Mouse (Mus musculus) lung, postnatal 25 days (tissue): ENCODE measurements around the gene Rif1.
A peak's percentile ranks its signal among the peaks of the same experiment; 100 is the strongest.

ENCODE experiments used
- DNase-seq: peaks from one replicate; pipeline ENCODE4 v3.0.0; 2022; ENCODE audit warnings: low spot score

Gene Rif1

DNA sequence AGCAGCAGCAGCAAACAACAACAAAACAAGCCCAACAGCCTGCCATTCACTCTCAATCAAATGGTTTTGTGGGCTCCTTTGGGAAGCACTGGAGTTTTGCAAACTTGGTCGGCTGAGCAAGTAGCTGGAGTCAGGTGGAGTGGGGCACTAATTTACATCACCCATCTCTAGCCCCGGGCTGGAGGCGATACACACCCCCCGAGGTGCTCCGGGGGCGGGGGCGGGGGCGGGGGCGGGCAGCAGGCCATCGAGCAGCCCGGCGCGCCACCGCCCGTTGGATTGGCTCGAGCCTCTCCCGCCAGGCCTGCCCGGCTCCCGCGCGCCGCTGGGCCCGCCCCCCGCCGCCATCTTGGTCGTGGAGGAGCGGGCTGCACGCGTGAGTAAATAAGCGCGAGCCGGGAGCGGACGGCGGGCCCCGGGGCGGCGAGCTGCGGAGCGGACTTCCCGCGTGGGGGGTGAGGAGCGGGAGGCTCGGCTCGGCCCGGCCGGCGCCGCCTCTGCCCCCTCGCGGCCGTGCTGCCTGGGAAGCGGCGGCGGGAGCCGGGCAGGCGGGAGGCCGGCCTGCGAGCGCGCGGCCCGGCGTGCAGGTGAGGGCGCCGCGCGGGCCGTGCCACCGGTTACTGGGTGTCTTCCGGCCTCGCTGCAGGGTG is at the start of gene Rif1:
Rif1 (plus strand) TSS at position 342 of the 650 bp plus-strand sequence.
- DNase-seq, result peak; percentile 87

DNA sequence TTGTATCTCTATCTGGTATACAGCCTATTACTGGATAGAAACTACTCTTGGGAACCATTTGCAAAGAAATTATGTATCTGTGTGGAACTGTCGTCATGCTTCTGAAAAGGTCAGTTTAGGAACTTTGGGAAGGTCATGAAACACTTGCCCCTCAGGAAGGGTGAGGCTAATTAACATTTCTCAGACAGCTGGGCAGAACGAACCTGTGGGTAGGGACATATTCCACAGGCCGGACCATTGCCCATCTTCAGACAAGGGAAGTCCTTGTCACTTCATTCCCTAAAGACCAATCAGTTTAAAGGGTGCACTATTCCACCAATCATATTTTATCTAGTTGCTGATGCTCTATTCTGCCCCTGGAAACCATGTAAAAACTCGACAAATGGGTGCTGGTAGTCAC is 45.6 kb upstream of the Rif1 start:
- no peak for DNase-seq

DNA sequence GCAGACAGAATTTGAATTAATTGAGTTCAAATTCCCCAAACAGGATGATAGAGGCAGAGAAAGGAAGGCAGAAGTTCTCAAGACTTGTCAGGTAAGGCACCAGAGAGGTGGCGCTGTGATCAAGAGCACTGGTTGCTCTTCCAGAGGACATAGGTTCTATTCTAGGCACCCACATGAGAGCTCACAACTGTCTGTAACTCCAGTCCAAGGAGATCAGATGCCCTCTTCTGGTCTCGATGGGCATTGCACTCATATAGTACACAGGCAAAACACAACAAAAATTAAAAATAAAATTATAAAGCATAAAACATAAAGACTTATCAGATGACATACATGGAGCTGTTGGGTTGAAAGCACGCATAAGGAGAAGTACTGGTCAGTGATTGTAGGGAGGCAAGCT is 43.2 kb upstream of the Rif1 start:
- DNase-seq, result no peak

DNA sequence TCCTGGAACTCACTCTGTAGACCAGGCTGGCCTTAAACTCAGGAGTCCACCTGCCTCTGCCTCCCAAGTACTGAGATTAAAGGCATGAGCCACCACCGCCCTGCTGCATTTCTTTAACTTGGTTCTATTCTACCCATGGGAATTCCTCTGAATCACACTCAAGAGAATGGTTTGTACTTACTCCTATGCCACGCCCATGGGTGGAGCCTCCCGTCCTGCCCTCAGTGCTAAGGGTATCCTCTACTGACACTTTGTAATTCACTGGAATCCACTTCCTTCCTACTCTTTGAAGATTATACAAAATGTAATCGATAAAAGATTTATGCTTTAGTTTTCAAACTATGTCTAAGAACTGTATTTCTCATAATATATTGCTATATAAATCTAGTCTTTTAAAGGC is 41.1 kb upstream of the Rif1 start:
- DNase-seq, result no peak

DNA sequence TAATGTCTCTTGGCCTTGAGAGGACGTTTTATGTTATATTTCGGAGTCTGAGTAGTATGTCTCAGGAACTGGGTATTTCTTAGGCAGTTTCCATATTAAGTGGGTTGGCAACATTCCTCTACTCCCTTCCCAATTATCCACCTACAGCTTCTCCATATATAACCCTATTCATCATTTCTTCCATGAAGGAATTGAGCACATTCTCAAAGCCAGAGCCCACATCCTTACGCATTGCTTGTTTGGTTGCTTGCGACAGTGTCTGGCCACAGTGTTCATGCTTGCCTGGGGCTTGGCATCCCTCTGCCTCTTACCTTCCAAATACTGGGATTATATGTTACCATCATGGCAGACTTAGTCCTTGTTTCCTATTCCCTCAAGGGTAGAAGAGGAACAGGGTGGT is 38.0 kb upstream of the Rif1 start:
- no peak for DNase-seq

DNA sequence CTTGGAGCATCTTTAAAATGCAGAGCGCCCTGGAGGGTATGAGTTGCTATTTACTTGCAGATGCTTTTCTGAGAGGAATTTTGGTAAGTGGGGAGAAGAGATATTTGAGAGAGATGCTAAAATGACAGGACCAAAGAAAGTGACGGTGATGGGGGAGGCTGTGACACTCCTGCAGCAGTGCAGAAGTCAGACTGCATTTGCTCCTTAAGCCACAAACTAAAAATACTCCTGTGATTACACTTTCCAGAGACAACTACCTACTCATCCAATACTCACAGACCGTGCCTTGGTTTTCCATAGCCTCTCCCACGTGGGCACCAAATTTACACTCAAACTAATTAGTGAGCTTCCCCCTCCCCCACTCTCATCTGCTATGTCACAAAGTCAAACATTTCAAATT is 37.5 kb upstream of the Rif1 start:
- no peak for DNase-seq

DNA sequence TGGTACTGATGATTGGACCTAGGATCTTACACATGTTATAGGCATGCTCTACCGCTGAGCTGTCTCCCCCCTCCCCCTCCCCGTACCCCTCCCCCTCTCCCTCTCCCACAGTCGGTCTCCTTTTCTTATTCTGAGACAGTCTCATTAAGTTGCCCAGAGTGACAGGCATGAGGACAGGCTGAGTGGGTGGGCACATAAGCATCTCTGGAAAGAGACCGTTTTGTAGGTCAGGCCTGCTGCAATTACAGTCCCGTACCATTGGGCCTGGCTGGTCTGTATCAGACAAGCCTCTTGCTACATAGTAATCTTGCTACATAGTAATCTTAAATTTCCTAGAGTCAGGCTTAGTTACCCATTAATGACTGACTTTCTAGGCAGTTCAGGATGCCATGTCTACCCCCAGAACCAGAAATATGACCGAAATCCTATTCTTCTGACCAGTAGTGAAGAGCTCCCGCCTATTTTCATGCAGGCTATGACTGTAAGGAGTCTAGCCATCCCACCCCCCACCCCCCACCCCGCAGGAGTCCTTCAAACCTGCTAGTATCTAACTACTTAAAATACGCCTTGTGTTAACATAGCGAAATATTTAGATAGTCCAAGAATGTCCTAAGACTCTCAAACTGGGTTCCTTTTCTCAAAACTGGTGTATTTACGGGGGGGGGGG is 35.6 kb upstream of the Rif1 start:
- no peak for DNase-seq

DNA sequence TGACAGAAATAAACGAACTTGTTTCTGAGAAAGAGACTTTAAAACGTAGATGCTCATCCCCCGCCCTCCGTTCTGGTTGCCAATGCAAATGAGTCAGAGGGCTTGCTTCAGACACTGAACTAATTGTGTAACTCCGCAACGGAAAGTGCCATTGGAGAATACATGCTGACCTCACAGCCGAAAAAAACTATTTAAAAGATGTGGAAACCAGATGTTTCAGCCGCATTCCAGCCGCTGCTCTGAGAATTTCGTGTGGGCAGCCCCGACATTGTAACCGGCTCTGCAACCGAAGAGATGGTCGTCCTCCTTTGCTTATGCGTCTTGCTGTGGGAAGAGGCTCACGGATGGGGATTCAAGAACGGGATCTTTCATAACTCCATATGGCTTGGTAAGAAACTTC is 34.8 kb upstream of the Rif1 start, which contains the start of gene Tnfaip6:
Tnfaip6 (plus strand) TSS at position 128 of the 400 bp plus-strand sequence.
- peak; percentile 66 for DNase-seq

DNA sequence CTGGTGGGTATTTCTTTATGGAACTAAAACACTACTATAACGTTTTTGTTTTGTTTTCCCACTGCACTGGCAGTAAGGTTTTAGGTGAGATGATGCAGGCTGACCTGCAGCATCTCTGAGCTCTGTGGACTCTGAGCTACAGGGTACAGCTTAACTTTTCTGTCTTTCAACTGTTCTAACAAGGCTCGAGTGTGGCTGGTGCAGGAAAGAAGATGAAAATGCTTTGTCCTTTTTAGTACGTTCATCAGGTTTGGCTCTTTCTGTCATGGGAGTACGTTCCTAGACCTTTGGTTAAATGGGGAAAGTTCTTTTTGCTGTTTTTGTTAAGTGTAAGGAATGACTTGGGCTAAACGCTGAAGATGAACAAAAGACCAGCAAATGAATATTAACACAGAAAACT is 34.1 kb upstream of the Rif1 start:
- no peak for DNase-seq

DNA sequence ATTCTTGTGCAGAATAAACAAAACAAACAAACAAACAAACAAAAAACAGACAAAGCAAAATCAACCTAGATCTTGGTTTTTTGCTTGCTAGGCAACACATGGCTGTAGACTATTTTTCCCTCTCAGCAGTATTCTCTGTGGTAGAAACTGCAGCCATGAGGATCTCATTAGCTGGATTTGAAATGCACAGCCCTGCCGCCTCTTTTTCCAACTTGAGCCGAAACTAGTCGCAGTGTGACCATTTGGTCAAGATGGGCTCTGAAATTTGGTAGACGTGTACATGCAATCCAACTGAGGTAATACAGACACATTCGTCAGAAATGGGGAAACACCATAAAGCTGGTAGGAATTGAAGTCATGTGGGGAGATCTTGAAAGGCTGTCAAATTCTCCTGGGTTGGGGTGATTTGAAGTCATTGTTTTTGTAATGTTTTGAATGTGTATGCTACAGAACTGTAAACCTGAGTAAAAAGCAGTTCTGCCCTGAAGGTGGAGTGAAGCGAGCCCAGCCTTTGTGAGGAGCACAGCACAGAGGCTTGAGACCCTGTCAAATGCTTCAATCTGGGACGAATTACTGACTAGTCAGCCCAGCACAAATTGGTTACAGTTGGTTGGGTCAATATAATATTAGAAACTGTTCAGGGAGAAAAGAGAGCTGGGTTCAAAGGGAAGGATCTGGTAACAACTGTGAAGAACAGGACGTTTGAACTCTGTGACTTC is 33.4 kb upstream of the Rif1 start:
- DNase-seq, result no peak

DNA sequence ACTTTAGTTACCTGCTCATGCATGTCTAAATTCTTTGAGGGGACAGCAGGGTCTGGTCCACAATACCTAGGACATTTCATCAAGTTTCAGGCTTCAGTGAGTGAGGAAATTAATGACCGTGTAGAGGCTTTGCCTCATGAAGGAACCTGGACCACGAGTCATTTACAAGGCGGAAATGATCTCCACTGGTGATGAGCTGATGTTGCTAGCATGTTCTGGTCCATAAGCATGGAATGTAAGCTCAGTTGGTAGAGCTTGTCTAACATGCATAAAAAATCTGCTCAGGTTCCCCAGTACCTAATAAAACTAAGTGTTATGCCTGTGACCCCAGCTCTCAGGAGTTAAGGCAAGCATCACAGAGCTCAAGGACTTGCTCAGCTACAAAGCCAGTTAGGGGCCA is 30.5 kb upstream of the Rif1 start:
- no peak for DNase-seq

DNA sequence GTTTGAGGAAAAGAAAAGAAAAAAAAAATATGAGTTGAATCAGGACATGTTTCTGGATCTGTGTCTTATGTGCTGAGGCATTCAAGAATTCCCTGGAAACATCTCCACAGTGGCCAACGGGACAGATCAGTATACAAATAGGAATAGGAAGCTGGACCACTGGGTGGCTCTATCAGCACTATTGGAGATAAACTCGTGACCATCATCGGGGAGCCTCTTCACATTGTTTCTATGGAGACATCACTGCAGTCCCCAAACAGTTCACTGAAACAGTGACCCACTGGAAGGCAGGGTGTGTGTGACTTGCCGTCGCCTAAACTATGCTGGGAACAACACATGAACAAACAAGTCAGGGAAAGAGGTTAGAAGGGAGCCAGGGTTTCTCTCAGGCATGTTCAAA is 29.9 kb upstream of the Rif1 start:
- DNase-seq, result no peak

DNA sequence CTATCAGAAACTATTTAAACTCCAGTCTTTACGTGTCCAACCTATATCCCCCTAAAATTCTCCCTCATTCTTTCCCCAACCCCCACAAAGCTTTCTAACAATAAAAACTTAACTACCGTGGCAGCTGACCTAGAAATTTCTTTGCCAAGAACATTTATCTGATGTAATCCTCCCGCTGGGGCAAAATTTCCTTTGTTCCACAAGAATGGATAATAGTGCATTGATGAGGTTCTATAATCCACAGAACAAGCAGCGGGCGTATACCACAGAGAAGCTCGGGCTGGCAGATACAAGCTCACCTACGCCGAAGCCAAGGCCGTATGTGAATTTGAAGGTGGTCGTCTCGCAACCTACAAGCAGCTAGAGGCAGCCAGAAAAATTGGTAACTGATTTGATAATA is 29.1 kb upstream of the Rif1 start:
- no peak for DNase-seq

DNA sequence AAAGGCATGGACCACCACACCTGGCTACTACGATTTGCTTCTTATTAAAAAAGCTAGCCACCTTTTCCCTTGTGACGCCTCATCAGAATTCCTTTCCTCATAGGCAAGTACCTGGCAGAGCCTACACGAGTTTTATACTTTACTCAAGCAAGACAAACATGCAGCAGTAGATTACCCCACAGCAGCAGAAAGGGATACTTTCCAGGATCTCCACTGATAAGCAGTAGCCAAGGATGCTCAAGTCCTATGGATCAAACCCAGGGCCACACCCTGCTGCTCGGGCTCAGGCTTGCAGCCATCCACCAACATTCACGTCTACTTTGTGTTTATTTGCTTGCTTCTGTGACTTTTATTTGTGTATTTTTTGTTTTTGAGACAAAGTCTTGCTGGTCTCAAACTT is 26.6 kb upstream of the Rif1 start:
- DNase-seq, result no peak

DNA sequence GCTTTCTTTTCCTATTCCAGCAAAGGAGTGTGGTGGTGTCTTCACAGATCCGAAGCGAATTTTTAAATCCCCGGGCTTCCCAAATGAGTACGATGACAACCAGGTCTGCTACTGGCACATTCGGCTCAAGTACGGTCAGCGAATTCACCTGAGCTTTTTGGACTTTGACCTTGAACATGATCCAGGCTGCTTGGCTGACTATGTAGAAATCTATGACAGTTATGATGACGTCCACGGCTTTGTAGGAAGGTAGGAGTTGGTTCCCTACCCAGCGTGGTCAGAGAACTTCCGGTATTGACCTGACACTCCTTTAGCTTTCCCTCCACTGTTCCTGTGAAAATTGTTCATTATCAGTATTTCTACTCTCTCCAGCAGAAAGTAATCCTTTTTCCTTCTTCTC is 21.8 kb upstream of the Rif1 start:
- DNase-seq, result no peak

DNA sequence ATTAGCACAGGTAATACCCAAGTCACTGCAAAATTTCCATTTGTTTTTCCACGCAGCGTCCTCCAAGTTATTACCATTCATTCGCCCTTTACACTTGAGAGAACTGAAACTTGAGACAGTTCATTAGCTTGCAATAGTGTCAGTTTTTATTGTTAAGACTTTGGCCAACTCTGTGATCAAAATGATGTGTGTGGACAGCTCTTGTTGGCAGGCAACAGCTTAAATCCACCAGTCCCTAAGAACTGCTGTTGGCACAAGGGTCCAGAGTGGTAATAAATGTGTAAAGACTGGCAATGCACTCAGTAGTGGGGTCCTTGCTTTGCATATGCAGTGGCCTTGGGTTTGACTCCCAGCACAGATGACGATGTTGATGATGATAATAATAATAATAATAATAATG is 20.3 kb upstream of the Rif1 start:
- DNase-seq, result no peak

DNA sequence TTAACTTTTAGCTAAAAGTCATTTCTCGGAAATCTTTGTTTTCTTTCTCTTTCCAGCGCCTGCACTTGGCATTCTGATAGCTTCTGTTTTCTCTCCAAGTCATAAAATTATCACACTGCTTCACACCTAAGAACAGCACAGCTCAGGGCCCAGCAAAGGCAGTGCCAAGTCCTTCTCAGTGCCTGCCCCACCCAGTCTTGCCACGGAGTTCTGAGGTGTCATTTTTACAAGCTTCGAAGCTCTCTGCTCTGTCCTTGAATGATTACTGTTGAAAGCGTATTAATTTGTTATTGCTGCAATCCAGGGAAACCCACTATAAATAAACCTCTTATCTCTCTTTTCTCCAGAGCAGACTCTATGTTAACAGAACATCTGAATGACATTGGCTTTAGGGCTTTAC is 19.1 kb upstream of the Rif1 start:
- DNase-seq, result no peak

DNA sequence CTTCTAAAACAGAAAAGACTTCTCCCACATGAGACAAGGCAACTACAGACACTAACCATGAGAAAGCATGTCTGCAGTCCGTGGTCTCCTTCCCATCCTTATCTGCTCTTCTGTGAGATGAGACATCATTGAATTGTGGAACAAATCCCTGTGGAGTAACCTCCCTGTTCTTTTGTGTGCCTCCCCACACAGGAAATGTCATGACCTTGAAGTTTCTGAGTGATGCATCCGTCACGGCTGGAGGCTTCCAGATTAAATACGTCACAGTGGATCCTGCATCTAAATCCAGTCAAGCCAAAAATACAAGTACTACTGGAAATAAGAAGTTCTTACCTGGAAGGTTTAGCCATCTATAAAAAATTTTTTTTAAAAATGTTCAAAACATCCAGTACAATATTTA is 17.0 kb upstream of the Rif1 start:
- no peak for DNase-seq

DNA sequence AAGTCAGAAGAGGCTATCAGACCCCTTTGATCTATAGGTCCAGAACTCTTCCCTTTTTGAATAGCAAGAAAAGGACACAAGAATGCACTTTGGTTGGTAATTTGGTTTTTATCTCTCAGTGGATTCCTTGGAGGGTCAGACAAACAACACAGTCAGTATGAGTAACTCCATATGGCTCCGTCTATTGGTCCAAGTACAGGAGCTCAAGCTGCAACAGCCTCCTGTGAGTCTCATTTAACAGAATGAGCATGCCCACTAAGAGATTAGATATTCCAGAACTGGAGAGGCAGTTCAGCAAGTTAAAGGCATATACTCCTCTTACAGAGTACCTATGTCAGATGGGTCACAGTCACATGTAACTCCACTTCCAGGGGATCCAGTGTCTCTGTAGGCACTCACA is 15.5 kb upstream of the Rif1 start:
- no peak for DNase-seq

DNA sequence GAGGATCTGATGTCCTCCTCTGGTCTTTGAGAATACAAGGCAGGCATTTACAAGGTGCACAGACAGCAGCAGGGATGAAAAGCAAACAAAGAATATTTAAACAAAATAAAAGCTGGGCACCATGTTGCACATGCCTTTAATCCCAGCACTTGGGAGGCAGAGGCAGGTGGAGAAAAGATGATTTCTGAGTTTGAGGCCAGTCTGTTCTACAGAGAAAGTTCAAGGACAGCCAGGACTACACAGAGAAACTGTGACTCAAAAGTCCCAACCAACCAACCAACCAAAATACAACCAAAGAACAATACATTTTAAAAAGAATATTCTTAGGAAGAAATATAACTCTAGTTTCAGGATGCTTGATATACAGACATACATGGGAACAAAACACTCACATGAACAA is 15.0 kb upstream of the Rif1 start:
- no peak for DNase-seq

DNA sequence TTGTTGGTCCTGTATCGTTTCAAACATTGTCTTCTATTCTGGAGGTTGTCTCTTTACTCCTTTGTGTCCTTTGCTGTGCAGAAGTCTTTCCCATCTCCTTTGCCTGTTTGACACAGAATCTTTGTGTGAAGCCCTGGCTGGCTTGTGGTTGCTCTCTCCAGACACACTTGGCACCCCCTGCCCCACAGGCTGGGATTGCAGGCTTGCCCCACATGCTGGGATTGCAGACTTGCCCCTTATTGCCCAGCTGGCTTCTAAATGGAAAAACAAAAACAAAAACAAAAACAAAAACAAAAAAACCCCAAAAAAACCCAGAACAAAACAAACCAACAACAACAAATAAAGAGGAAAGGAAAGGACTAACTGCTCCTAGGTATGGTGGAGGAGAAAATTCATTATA is 4.0 kb upstream of the Rif1 start:
- DNase-seq, result no peak

DNA sequence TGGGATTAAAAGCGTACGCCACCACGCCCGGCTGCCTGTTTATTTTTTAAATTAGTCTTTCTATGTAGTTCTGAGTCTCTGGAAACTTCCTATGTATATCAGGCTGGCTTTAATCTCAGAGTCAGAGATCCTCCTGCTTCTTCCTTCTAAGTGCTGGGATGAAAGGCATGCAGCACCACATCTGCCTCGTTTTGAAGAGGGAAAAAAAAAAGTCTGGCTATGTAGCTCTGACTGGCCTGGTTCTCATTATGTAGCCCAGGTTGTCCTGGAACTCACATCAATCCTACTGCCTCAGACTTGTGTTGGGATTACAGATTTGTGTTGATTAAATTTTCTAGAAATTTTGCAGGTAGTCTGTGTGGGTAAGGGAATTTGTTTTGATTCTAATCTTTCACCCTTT is 1.8 kb upstream of the Rif1 start:
- DNase-seq, result no peak

DNA sequence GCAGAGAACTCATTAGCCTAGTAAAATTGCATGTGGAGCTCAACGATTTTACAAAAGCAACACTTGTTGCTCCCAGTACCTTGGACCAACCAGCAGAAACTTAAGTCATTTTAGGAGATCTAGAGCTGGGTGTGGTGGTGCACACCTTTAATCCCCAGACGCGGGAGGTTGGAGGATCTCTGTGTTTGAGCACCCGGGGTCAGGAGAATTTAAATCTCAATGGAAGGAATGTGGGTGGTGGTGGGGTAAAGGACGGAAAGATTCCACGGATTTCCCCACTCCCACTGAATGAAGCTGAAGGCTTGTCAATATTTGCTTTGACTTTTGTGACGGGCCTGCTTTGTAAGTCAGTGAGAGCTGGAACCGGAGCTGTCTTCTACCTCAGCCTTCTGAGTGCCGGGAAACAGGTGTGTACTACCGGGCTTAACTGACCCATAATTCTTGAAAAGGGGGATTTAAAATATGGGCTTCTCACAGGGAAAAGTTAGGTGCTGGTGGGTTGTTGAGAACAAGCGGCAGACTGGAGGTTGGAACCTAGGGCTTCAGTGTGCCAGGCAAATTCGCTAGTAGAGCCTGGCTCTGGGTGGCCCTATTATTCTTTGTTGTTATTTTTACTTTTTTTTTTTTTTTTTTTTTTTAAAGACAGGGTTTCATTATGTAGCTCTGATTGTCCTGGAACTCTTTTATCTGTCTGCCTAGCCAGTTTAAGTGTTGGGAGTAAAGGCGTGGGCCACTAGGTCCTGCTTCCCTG is 1.2 kb upstream of the Rif1 start:
- no peak for DNase-seq
